Mouse (Mus musculus) heart, postnatal 0 days (tissue): ENCODE measurements around the gene Rpia. TPM values are rescaled to one million over a fixed set of nuclear protein-coding genes. Genes with fewer than 3 reads are reported as not detected.
"Not testable (repeated sequence)": the region's sequence is repeated elsewhere in the genome, so short reads cannot be mapped to it uniquely, and the experiment has no call there.

Source experiments
- ATAC-seq: fragments of 200-750 bp; cut with Nextera tagmentation; 2 replicates; pipeline ENCODE4 v1.8.0; 2017; ENCODE audit warnings: low read depth, moderate number of reproducible peaks, moderate library complexity; ENCODE audit not compliant: insufficient read depth
- DNase-seq: peaks from one replicate; pipeline ENCODE4 v3.0.0-alpha.2; 2016; ENCODE audit warnings: low spot score
- H3K27ac ChIP-seq: fragments of 300-500 bp; sonication (generic); 2 replicates; pipeline ENCODE4 v1.5.1; 2014; ENCODE audit warnings: low read depth, mild to moderate bottlenecking
- H3K27me3 ChIP-seq: fragments of 300-500 bp; sonication (generic); 2 replicates; pipeline ENCODE4 v1.6.1; 2014; ENCODE audit warnings: low read length, mixed read lengths; ENCODE audit not compliant: control insufficient read depth, insufficient read depth
- H3K36me3 ChIP-seq: fragments of 300-500 bp; sonication (generic); replicated peaks from 2 replicates; pipeline ENCODE4 v1.6.1; 2014; ENCODE audit warnings: low read length, mixed read lengths; ENCODE audit not compliant: control insufficient read depth, insufficient read depth
- H3K4me1 ChIP-seq: fragments of 300-500 bp; sonication (generic); 2 replicates; pipeline ENCODE4 v1.6.1; 2014; ENCODE audit warnings: antibody characterized with exemption; ENCODE audit not compliant: control insufficient read depth, insufficient read depth
- H3K4me2 ChIP-seq: fragments of 300-500 bp; sonication (generic); 2 replicates; pipeline ENCODE4 v1.6.1; 2014; ENCODE audit warnings: low read depth, mild to moderate bottlenecking, low read length, moderate library complexity
- H3K4me3 ChIP-seq: fragments of 300-500 bp; sonication (generic); 2 replicates; pipeline ENCODE4 v1.5.1; 2014; ENCODE audit warnings: low read depth, low read length
- H3K9ac ChIP-seq: fragments of 300-500 bp; sonication (generic); replicated peaks from 2 replicates; pipeline ENCODE4 v1.6.1; 2014; ENCODE audit warnings: low read depth, low read length, mixed read lengths
- H3K9me3 ChIP-seq: fragments of 300-500 bp; sonication (generic); replicated peaks from 2 replicates; pipeline ENCODE4 v1.6.1; 2016; ENCODE audit warnings: low read length; ENCODE audit not compliant: control insufficient read depth
- CTCF ChIP-seq: IDR thresholded peaks from 2 replicates; pipeline ENCODE4 v1.5.1; 2016; ENCODE audit warnings: antibody characterized with exemption, control low read depth, low read depth
- EP300 ChIP-seq: IDR thresholded peaks from 2 replicates; pipeline ENCODE4 v1.6.1; 2016; ENCODE audit warnings: antibody characterized with exemption, low read depth
- WGBS: fragments of 180-500 bp; shearing (Covaris S2); extraction: QIAGEN DNeasy Blood & Tissue Kit; methylation state at CpG from one replicate; pipeline ENCODE4 v1.1.7; 2014; 5-methylcytosine and 5-hydroxymethylcytosine counted together
- polyA plus RNA-seq: library from polyadenylated mRNA; unstranded; fragments of >200 nt; fragmentation: Nextera tagmentation; extraction: Ambion mirVana; gene quantifications from 2 replicates; pipeline ENCODE4 v1.2.1, GENCODE M21; 2015
- total RNA-seq: library from RNA; depleted of rRNA; stranded (reverse); fragments of >200 nt; gene quantifications from 2 replicates; pipeline ENCODE4 v1.2.3, GENCODE M21; 2014; ENCODE audit warnings: low replicate concordance

The Rpia gene
- total and polyA plus RNA-seq, 2 experiments from 2014 or later = 0.87 to 4.9 TPM

DNA sequence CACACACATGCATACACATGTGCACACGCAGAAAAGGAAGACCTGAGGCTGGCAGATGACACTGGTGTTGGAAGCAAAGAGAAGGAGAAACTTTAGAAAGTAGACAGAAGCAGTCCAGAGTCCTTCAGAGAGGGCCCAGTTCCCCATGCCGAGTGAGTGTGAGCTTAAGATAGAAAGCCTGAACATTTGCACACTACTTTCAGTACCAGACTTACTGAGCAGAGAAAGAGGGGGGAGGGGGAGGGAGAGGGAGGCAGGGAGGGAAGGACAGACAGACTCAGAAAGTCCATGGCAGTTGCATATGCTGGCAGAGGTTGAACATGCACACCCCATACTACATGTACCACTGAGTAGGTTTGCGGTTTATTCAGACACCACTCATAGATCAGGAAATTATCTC, 38.5 kb upstream of the Rpia start:
- Histone ChIP-seq H3K4me3 (no peak overlapping the region), H3K36me3 (no peaks in the 10 kb centered on the region), H3K9ac (no peak overlapping the region), H3K4me2 (no peak overlapping the region), H3K27ac (no peak overlapping the region), H3K4me1 (no peaks in the 10 kb centered on the region), H3K27me3 (no peaks in the 10 kb centered on the region), H3K9me3 (no peaks in the 10 kb centered on the region)
- DNase-seq = no peak
- 53% methylated on average over 3 of the region's 3 CpGs for WGBS
- TF ChIP-seq EP300 (no peak), CTCF (no peak)
- ATAC-seq = no peak

DNA sequence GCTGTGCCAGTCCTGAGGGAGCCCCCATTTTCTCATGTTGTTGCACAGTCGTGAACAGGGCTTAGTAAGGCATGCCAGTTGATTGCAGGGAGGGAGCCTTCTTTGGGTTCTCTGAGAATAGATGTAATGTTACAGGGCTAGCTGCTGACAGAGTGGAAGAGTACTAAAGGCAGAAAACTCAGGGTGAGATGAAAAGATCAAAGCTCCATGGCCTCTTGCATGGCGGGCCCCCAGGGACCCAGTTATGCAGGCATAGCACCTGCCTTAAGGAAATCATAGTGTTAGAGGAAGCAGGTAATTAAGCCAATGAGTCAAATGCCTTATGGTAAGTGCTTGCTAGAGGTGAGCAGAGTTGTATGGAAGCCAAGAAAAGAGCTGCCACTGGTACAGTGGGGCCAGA, 37.4 kb upstream of the Rpia start:
- Histone ChIP-seq H3K27me3 (no peaks in the 10 kb centered on the region), H3K36me3 (no peaks in the 10 kb centered on the region), H3K27ac (no peak overlapping the region), H3K4me1 (no peaks in the 10 kb centered on the region), H3K9me3 (no peaks in the 10 kb centered on the region), H3K9ac (no peak overlapping the region), H3K4me2 (no peak overlapping the region), H3K4me3 (no peak overlapping the region)
- ATAC-seq = no peak
- no peak for TF ChIP-seq CTCF
- TF ChIP-seq EP300 = no peak
- WGBS = 60% methylated on average over 2 of the region's 2 CpGs
- no peak for DNase-seq

DNA sequence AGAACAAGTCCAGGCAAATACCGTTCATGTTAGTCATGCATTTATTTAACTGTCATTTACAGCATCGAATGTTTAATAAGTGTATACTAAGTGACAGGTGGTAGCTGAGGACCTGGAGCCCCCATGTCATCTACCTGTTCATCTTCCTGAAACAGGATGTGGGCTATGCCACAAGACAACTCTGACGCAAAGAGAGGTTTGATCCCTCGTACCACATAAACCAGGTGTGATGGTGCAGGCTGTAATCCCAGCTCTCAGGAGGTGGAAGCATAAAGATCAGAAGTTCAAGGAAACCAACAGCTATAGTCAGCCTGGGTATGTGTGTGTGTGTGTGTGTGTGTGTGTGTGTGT, 32.9 kb upstream of the Rpia start:
- TF ChIP-seq EP300 (no peak), CTCF (no peak)
- DNase-seq (no peak), ATAC-seq (no peak)
- Histone ChIP-seq H3K4me1 (peaks cover 13% of the 10 kb centered on the region), H3K4me2 (peak overlapping the region; percentile 60), H3K4me3 (peak overlapping the region; percentile 38), H3K27ac (peak overlapping the region; percentile 79), H3K36me3 (no peaks in the 10 kb centered on the region), H3K9ac (no peak overlapping the region), H3K27me3 (no peaks in the 10 kb centered on the region), H3K9me3 (no peaks in the 10 kb centered on the region)
- 44% methylated on average over 4 of the region's 4 CpGs for WGBS

DNA sequence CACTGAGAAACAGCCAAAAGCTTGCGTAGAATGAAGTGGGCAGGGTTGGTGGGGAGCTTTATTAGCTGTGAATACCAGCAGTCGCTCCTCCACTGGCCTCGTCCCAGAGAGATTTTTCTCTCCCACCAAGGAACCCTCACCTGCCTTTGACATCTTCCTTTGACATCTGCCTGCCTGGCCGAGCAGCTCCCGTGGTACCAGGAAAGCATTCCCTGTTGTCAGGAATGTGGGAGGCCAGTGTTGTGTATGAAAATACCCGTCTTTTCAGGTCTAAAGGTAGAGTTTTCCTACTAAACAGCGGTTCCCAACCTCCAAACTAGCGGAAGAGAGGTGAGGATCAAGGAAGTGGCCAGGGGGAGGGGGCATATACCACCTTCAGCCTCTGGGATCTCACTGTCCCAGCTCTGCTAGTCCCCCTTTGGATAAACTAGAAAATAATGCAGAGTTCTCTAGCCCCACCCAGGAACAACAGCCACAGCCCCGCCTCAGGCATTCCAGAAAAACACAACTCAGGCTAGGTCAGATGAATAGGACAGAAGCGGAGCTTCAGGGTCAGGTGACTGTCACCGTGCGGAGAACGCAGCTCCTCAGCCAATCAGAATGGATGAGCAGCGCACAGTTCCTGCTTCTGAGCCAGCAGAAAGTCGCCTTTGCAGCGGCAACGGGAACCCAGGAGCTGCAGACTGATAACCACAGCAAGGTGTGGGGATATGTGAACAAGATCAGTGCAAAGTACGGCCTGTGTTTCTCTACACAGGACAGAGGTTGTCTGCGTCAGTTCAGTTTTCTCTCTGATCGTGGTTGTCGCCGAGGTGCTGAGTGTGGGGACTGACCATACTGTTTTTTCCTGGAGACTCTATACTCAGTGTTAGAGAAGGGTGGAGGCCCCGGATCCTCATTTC, 32.3 kb upstream of the Rpia start:
- Histone ChIP-seq H3K36me3 (no peaks in the 10 kb centered on the region), H3K4me2 (peak overlapping the region; percentile 60), H3K4me3 (peak overlapping the region; percentile 38), H3K27ac (peak overlapping the region; percentile 79), H3K9me3 (no peaks in the 10 kb centered on the region), H3K9ac (peak overlapping the region; percentile 41; the same call in 1 of the 2 replicates), H3K27me3 (no peaks in the 10 kb centered on the region), H3K4me1 (peaks cover 13% of the 10 kb centered on the region)
- TF ChIP-seq EP300 (0 out of 2 replicates have a peak, but pooled peaks have one; percentile 33), CTCF (no peak)
- DNase-seq = peak; percentile 79
- WGBS = 4% methylated on average over 23 of the region's 23 CpGs
- peak; percentile 94 for ATAC-seq

DNA sequence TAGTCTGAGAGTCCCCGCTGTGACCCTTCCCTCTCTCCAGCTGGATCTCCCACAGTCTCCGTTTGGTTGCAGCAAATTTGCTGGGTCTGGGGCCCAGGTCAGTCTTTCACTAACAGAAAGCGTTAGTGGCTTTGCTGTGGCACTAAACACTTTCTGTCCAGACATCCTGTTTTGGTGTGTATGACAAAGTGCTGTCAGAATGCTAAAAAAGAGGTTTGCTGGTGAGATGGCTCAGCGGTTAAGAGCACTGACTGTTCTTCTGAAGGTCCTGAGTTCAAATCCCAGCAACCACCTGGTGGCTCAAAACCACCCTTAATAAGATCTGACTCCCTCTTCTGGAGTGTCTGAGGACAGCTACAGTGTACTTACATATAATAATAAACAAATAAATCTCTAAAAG, 31.2 kb upstream of the Rpia start:
- H3K36me3 ChIP-seq, H3K4me3 ChIP-seq, H3K4me2 ChIP-seq, H3K27me3 ChIP-seq, H3K9ac ChIP-seq, H3K9me3 ChIP-seq, DNase-seq, ATAC-seq: not testable (repeated sequence)
- WGBS = 73% methylated on average over 4 of the region's 4 CpGs
- peak overlapping the region; percentile 67; the same call in 1 of the 2 replicates for H3K27ac ChIP-seq
- peaks cover 13% of the 10 kb centered on the region for H3K4me1 ChIP-seq
